Mouse (Mus musculus): ENCODE measurements around the gene Cradd. TPM values are rescaled to one million over a fixed set of nuclear protein-coding genes. Genes with fewer than 3 reads are reported as not detected.
A peak's percentile ranks its signal among the peaks of the same experiment; 100 is the strongest.

Cradd gene
- polyA plus RNA-seq, 1 experiment from 2014 or later = 10.4 TPM

DNA sequence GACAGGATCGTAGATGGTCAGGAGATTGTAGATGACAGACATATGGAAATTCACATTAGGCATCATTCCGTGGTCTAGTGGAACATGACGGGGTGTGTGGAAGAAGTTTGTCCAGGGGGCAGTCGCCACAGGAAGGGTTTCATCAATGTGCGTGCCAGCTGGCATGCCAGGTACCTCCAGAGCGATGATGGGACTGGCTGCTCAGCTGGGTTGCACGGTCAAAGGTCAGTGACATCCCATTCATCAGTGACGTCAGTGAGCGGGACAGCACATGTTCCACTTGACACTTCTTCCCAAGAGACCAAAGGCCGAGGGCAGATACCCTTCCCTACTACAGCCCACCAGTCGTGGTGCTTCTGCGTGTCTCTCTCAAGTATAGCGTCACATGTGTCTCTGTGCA lies 50.7 kb downstream of the Cradd start:
- WGBS = 94% methylated on average over 13 of the region's 13 CpGs
- Histone ChIP-seq H3K9ac (replicated peaks; ENCODE audit: low read depth, low read length) (no peak overlapping the region), H3K27me3 (replicated peaks; ENCODE audit: control insufficient read depth, insufficient read depth, low read length) (no peaks in the 10 kb centered on the region), H3K9me3 (ENCODE audit: control insufficient read depth, low read length) (peaks cover 3% of the 10 kb centered on the region; the same call in 1 of the 2 replicates), H3K36me3 (ENCODE audit: control insufficient read depth, insufficient read depth) (no peaks in the 10 kb centered on the region), H3K27ac (ENCODE audit: low read length) (no peak overlapping the region), H3K4me1 (replicated peaks; ENCODE audit: control insufficient read depth, insufficient read depth, low read length) (no peaks in the 10 kb centered on the region), H3K4me2 (ENCODE audit: low read length) (no peak overlapping the region), H3K4me3 (replicated peaks; ENCODE audit: low read length) (no peak overlapping the region)
- no peak for ATAC-seq

DNA sequence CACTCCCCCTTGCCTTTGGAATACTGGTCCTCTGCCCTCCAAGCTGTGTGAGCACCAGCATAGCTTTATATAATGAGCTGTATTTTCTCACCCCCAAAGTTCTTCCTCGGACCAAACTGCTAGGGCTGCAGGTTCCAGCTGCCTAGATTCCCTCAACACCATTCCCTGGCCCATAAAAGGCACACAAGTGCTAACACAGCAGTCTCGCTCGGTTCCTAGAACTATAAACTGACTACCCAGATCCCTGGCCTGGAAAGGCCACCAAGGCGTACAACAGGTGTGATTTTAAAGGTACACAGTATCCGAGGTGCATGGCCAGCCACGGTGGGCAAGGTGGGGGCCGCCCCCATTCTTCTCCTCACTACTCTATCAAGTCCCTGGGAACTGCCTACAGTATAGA lies 54.8 kb downstream of the Cradd start:
- no peak overlapping the region for H3K27ac ChIP-seq (ENCODE audit: low read length)
- H3K4me2 ChIP-seq (ENCODE audit: low read length) = no peak overlapping the region
- no peak overlapping the region for H3K9ac ChIP-seq (replicated peaks; ENCODE audit: low read depth, low read length)
- H3K4me1 ChIP-seq (replicated peaks; ENCODE audit: control insufficient read depth, insufficient read depth, low read length) = peaks cover 32% of the 10 kb centered on the region
- ATAC-seq = no peak
- WGBS = 90% methylated on average over 7 of the region's 7 CpGs
- H3K9me3 ChIP-seq (ENCODE audit: control insufficient read depth, low read length) = peaks cover 3% of the 10 kb centered on the region; the same call in 1 of the 2 replicates
- no peak overlapping the region for H3K4me3 ChIP-seq (replicated peaks; ENCODE audit: low read length)
- H3K36me3 ChIP-seq (ENCODE audit: control insufficient read depth, insufficient read depth) = no peaks in the 10 kb centered on the region
- no peaks in the 10 kb centered on the region for H3K27me3 ChIP-seq (replicated peaks; ENCODE audit: control insufficient read depth, insufficient read depth, low read length)

DNA sequence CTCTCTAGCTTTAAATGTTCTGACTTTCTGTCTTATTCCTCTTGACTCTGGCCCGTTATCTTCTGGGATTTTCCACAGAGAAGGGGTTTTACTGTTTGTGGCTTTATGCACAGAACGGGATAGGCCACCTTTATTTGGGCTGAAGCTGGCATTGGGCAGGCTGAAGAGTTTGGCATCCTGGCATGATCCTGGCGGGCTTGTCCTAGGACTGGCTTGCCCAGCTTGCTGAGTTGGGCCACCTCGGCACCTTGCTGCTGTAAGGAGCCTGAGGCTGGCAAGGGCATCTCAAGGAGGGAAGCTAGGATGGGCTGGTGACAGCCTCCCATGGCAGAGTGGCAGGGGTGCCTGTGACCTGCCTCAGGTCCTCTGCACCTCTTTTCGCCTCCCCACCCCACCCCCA lies 55.6 kb downstream of the Cradd start:
- Histone ChIP-seq H3K4me3 (replicated peaks; ENCODE audit: low read length) (no peak overlapping the region), H3K36me3 (ENCODE audit: control insufficient read depth, insufficient read depth) (no peaks in the 10 kb centered on the region), H3K9ac (replicated peaks; ENCODE audit: low read depth, low read length) (no peak overlapping the region), H3K4me2 (ENCODE audit: low read length) (no peak overlapping the region), H3K9me3 (ENCODE audit: control insufficient read depth, low read length) (peaks cover 3% of the 10 kb centered on the region; the same call in 1 of the 2 replicates), H3K27me3 (replicated peaks; ENCODE audit: control insufficient read depth, insufficient read depth, low read length) (peaks cover 2% of the 10 kb centered on the region; the same call in 1 of the 2 replicates), H3K4me1 (replicated peaks; ENCODE audit: control insufficient read depth, insufficient read depth, low read length) (peaks cover 32% of the 10 kb centered on the region), H3K27ac (ENCODE audit: low read length) (no peak overlapping the region)
- no peak for ATAC-seq
- WGBS = 78% methylated on average over 5 of the region's 5 CpGs

DNA sequence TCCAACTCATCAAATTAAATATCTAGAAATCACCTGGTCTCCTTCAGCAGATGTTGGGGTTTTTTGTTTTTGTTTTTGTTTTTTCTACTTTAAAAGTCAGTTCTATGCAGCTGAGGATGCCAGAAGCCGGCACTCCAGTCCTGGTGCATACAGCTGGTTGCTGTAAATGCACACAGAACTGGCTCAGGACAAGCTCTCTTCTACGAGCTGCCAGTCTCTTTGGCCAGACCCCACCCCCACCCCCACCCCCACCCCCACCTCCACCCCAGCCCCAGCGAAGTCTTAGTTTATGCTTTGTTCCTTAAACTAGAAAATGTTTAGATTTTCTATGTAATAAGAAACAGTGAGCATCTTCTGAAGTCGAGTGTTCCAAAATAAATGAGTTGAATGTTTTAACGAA lies 57.0 kb downstream of the Cradd start:
- no peak for ATAC-seq
- peaks cover 32% of the 10 kb centered on the region for H3K4me1 ChIP-seq (replicated peaks; ENCODE audit: control insufficient read depth, insufficient read depth, low read length)
- no peaks in the 10 kb centered on the region for H3K9me3 ChIP-seq (ENCODE audit: control insufficient read depth, low read length)
- H3K4me3 ChIP-seq (replicated peaks; ENCODE audit: low read length) = no peak overlapping the region
- no peaks in the 10 kb centered on the region for H3K36me3 ChIP-seq (ENCODE audit: control insufficient read depth, insufficient read depth)
- H3K27me3 ChIP-seq (replicated peaks; ENCODE audit: control insufficient read depth, insufficient read depth, low read length) = peaks cover 5% of the 10 kb centered on the region; the same call in 1 of the 2 replicates
- 20% methylated on average over 5 of the region's 5 CpGs for WGBS
- no peak overlapping the region for H3K27ac ChIP-seq (ENCODE audit: low read length)
- H3K9ac ChIP-seq (replicated peaks; ENCODE audit: low read depth, low read length) = no peak overlapping the region
- no peak overlapping the region for H3K4me2 ChIP-seq (ENCODE audit: low read length)

DNA sequence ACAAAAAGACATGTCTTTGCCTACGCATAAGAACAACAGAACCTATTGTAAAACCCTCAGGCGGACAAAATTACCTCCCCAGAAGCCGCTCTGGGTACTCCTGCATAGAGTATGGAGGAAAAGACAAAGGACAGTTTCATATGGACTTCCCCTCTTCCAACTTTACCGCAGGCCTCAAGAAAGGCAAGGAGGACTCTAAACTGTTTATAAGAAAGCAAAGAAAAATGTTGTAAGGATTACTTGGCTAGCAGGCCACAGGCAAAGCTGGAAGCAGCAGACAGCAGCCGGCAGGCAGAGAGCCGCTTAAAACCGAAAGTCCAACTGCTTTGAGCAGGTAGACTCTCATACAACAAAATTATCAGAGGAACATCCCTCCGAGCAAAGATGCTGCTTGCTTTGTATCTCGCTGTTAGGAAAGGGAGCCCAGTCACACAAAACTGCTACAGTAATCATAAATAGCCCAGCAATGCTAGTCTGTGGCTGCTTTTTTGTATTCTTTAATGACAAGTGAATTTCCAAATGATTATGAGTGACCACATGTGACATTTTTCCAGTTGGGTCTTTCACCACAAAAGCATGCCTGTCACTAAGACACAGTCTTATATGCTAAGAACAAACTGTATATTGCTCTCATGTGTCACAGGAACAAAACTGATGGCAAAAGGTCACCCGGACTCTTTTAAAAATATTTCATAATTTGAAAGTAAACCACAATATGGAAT lies 57.7 kb downstream of the Cradd start:
- Histone ChIP-seq H3K36me3 (ENCODE audit: control insufficient read depth, insufficient read depth) (no peaks in the 10 kb centered on the region), H3K4me1 (replicated peaks; ENCODE audit: control insufficient read depth, insufficient read depth, low read length) (peaks cover 32% of the 10 kb centered on the region), H3K27ac (ENCODE audit: low read length) (no peak overlapping the region), H3K9me3 (ENCODE audit: control insufficient read depth, low read length) (no peaks in the 10 kb centered on the region), H3K4me3 (replicated peaks; ENCODE audit: low read length) (no peak overlapping the region), H3K27me3 (replicated peaks; ENCODE audit: control insufficient read depth, insufficient read depth, low read length) (peaks cover 5% of the 10 kb centered on the region; the same call in 1 of the 2 replicates), H3K4me2 (ENCODE audit: low read length) (peak overlapping the region; percentile 0; the same call in 1 of the 2 replicates), H3K9ac (replicated peaks; ENCODE audit: low read depth, low read length) (no peak overlapping the region)
- WGBS = 37% methylated on average over 10 of the region's 10 CpGs
- no peak for ATAC-seq

DNA sequence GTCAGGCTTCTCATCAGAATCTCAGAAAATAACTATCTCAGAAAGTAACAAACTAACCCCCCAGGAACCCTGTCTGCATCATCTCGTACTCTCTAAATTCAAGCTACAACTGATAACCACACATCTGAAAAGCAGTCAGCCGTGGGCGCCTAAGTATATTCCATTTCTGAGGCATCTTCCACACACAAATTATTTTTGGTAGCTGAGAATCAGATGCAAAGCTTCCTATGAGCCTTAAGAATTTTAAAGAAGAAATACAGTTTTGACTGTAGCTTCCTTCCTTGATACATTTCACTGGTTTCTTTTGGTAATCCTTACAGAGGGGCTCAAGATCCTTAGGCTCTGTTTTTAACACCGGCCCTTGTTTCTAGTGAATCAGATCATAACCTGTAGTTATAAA lies 58.4 kb downstream of the Cradd start:
- H3K4me3 ChIP-seq (replicated peaks; ENCODE audit: low read length) = no peak overlapping the region
- H3K4me1 ChIP-seq (replicated peaks; ENCODE audit: control insufficient read depth, insufficient read depth, low read length) = peaks cover 32% of the 10 kb centered on the region
- no peaks in the 10 kb centered on the region for H3K36me3 ChIP-seq (ENCODE audit: control insufficient read depth, insufficient read depth)
- H3K27me3 ChIP-seq (replicated peaks; ENCODE audit: control insufficient read depth, insufficient read depth, low read length) = peaks cover 5% of the 10 kb centered on the region; the same call in 1 of the 2 replicates
- ATAC-seq = no peak
- H3K4me2 ChIP-seq (ENCODE audit: low read length) = no peak overlapping the region
- no peak overlapping the region for H3K27ac ChIP-seq (ENCODE audit: low read length)
- 71% methylated on average over 4 of the region's 4 CpGs for WGBS
- H3K9ac ChIP-seq (replicated peaks; ENCODE audit: low read depth, low read length) = no peak overlapping the region
- no peaks in the 10 kb centered on the region for H3K9me3 ChIP-seq (ENCODE audit: control insufficient read depth, low read length)

DNA sequence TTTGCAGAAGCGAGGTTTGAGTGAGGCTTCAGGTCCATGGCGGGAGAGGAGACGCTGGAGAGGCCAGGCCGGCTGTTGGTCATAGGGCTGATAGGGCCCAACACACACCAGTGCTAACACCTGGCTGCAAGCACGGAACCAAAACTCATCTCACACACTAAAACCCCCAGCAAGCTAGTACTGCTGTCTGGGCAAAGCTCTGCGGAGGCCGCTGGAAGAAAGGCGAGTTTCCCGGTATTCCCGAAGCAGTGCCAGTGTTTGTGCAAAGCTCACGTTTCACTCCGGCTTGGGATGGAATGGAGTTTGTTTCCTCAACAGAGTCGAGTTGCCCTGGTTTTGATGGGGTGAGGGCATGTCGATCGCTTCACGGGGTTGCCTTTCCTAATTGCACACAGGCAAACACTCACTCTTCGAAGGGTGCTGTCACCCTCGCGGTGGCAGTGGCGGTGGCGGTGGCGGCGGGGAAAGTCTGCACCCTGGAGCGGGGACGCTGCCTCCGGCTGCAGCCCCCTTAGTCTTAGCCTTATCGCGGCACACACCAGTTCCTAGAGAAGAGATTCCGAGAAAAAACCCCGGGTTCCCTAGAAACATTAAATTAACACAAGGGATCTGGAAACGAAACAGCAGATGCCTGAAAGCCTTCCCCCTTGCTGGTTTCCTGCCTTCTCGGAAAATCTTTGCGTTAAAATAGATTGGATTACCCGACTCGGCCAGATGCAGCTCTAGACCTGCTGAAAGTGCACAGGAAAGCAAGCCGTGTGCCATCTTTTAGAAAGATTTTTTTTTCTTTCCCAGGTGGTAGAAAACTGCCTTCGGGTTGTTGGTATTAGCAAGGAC lies 59.2 kb downstream of the Cradd start:
- WGBS = 8% methylated on average over 37 of the region's 37 CpGs
- Histone ChIP-seq H3K27ac (ENCODE audit: low read length) (no peak overlapping the region), H3K9me3 (ENCODE audit: control insufficient read depth, low read length) (no peaks in the 10 kb centered on the region), H3K9ac (replicated peaks; ENCODE audit: low read depth, low read length) (peak overlapping the region; percentile 38), H3K36me3 (ENCODE audit: control insufficient read depth, insufficient read depth) (no peaks in the 10 kb centered on the region), H3K27me3 (replicated peaks; ENCODE audit: control insufficient read depth, insufficient read depth, low read length) (peaks cover 5% of the 10 kb centered on the region; the same call in 1 of the 2 replicates), H3K4me3 (replicated peaks; ENCODE audit: low read length) (peak overlapping the region; percentile 44), H3K4me2 (ENCODE audit: low read length) (peak overlapping the region; percentile 71), H3K4me1 (replicated peaks; ENCODE audit: control insufficient read depth, insufficient read depth, low read length) (peaks cover 32% of the 10 kb centered on the region)
- ATAC-seq = peak; percentile 54

DNA sequence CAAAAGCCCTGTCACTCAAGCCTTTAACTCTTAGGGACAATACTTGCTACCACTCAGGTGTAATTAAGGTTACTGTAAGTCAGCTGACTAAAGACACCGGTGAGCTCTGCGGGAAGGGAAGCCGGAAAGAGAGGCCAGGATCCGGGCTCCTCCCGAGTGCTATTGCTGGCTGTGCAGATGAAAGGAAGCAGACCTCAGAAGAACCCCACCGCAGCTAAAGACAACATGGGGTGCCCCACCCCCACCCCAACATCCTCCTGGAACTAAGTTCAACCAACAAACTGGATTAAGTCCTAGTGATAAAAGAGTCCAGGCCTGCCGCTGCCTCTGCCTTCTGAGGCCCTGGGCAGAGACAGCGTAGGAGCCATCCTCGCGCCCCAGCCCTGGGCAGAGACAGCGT lies 61.5 kb downstream of the Cradd start:
- no peak for ATAC-seq
- 45% methylated on average over 11 of the region's 11 CpGs for WGBS
- Histone ChIP-seq H3K9ac (replicated peaks; ENCODE audit: low read depth, low read length) (no peak overlapping the region), H3K4me3 (replicated peaks; ENCODE audit: low read length) (no peak overlapping the region), H3K27ac (ENCODE audit: low read length) (no peak overlapping the region), H3K4me2 (ENCODE audit: low read length) (no peak overlapping the region), H3K4me1 (replicated peaks; ENCODE audit: control insufficient read depth, insufficient read depth, low read length) (peaks cover 34% of the 10 kb centered on the region), H3K9me3 (ENCODE audit: control insufficient read depth, low read length) (no peaks in the 10 kb centered on the region), H3K36me3 (ENCODE audit: control insufficient read depth, insufficient read depth) (no peaks in the 10 kb centered on the region), H3K27me3 (replicated peaks; ENCODE audit: control insufficient read depth, insufficient read depth, low read length) (peaks cover 5% of the 10 kb centered on the region; the same call in 1 of the 2 replicates)

DNA sequence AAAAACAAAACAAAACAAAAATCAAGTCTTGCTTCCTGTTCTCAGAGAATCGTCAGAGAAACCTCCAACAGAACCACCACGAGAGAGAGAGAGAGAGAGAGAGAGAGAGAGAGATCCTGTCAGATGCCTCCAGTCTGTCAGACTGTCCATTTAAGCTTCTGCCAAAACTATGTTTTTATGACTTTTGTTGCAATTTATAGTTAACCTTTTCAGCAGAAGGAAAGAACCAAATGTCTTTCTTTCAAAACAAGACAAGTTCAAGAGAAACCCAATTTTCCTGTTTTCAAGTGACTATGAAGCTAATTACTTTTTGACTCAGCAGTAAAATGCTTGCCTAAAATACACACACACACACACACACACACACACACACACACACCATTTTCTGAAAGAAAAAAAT lies 62.7 kb downstream of the Cradd start:
- H3K4me1 ChIP-seq (replicated peaks; ENCODE audit: control insufficient read depth, insufficient read depth, low read length) = peaks cover 26% of the 10 kb centered on the region
- ATAC-seq = no peak
- H3K9ac ChIP-seq (replicated peaks; ENCODE audit: low read depth, low read length) = no peak overlapping the region
- H3K27ac ChIP-seq (ENCODE audit: low read length) = no peak overlapping the region
- no peak overlapping the region for H3K4me2 ChIP-seq (ENCODE audit: low read length)
- H3K9me3 ChIP-seq (ENCODE audit: control insufficient read depth, low read length) = no peaks in the 10 kb centered on the region
- peaks cover 5% of the 10 kb centered on the region; the same call in 1 of the 2 replicates for H3K27me3 ChIP-seq (replicated peaks; ENCODE audit: control insufficient read depth, insufficient read depth, low read length)
- no peak overlapping the region for H3K4me3 ChIP-seq (replicated peaks; ENCODE audit: low read length)
- H3K36me3 ChIP-seq (ENCODE audit: control insufficient read depth, insufficient read depth) = no peaks in the 10 kb centered on the region
- WGBS = 60% methylated on average over 2 of the region's 2 CpGs
